Mouse (Mus musculus): ENCODE data around the gene Rdm1. TPM values are rescaled to one million over a fixed set of nuclear protein-coding genes. Genes with fewer than 3 reads are reported as not detected.
A peak's percentile ranks its signal among the peaks of the same experiment; 100 is the strongest.

Gene Rdm1
- polyA plus RNA-seq, 1 experiment from 2014 or later: 30.8 TPM

GRCm38 (mm10) chr11:101658751-101659558 lies 32.0 kb downstream of the Rdm1 start:
- no peak overlapping the region for H3K4me2 ChIP-seq (ENCODE audit: low read length)
- ATAC-seq (replicated peaks; ENCODE audit: low FRiP score, low TSS enrichment, low read depth) (peak; percentile 10; the same call in 1 of the 2 replicates), DNase-seq (ENCODE audit: low spot score) (peak; percentile 87)
- WGBS: 38% methylated on average over 10 of the region's 10 CpGs
- H3K36me3 ChIP-seq (ENCODE audit: control insufficient read depth, insufficient read depth, low read length): no peaks in the 10 kb centered on the region
- H3K4me1 ChIP-seq (replicated peaks; ENCODE audit: control insufficient read depth, insufficient read depth, low read length): no peaks in the 10 kb centered on the region
- no peak overlapping the region for H3K9ac ChIP-seq (ENCODE audit: low read length)
- peak overlapping the region; percentile 78 for H3K27ac ChIP-seq (ENCODE audit: low read depth)
- H3K4me3 ChIP-seq (ENCODE audit: low read depth, low read length): no peak overlapping the region
- no peaks in the 10 kb centered on the region for H3K9me3 ChIP-seq (ENCODE audit: control insufficient read depth, low read length)
- no peaks in the 10 kb centered on the region for H3K27me3 ChIP-seq (replicated peaks; ENCODE audit: control insufficient read depth, insufficient read depth, low read length)

- Histone ChIP-seq H3K27me3 (replicated peaks; ENCODE audit: control insufficient read depth, insufficient read depth, low read length) (no peaks in the 10 kb centered on the region), H3K4me3 (ENCODE audit: low read depth, low read length) (no peak overlapping the region), H3K9me3 (ENCODE audit: control insufficient read depth, low read length) (no peaks in the 10 kb centered on the region), H3K4me1 (replicated peaks; ENCODE audit: control insufficient read depth, insufficient read depth, low read length) (no peaks in the 10 kb centered on the region), H3K36me3 (ENCODE audit: control insufficient read depth, insufficient read depth, low read length) (no peaks in the 10 kb centered on the region), H3K4me2 (ENCODE audit: low read length) (no peak overlapping the region), H3K27ac (ENCODE audit: low read depth) (no peak overlapping the region), H3K9ac (ENCODE audit: low read length) (no peak overlapping the region)
- DNase-seq (ENCODE audit: low spot score) (no peak), ATAC-seq (replicated peaks; ENCODE audit: low FRiP score, low TSS enrichment, low read depth) (no peak)
- 61% methylated on average over 7 of the region's 7 CpGs for WGBS
Measured at GRCm38 (mm10) chr11:101661191-101661590, 34.2 kb downstream of the Rdm1 start.

- Histone ChIP-seq H3K9ac (ENCODE audit: low read length) (no peak overlapping the region), H3K4me2 (ENCODE audit: low read length) (no peak overlapping the region), H3K27me3 (replicated peaks; ENCODE audit: control insufficient read depth, insufficient read depth, low read length) (no peaks in the 10 kb centered on the region), H3K4me3 (ENCODE audit: low read depth, low read length) (no peak overlapping the region), H3K27ac (ENCODE audit: low read depth) (no peak overlapping the region), H3K4me1 (replicated peaks; ENCODE audit: control insufficient read depth, insufficient read depth, low read length) (no peaks in the 10 kb centered on the region), H3K36me3 (ENCODE audit: control insufficient read depth, insufficient read depth, low read length) (no peaks in the 10 kb centered on the region), H3K9me3 (ENCODE audit: control insufficient read depth, low read length) (no peaks in the 10 kb centered on the region)
- ATAC-seq (replicated peaks; ENCODE audit: low FRiP score, low TSS enrichment, low read depth) (no peak), DNase-seq (ENCODE audit: low spot score) (no peak)
- WGBS: 48% methylated on average over 5 of the region's 5 CpGs
Measured at GRCm38 (mm10) chr11:101661786-101662185, 34.8 kb downstream of the Rdm1 start.

- Histone ChIP-seq H3K4me3 (ENCODE audit: low read depth, low read length) (no peak overlapping the region), H3K27me3 (replicated peaks; ENCODE audit: control insufficient read depth, insufficient read depth, low read length) (no peaks in the 10 kb centered on the region), H3K9ac (ENCODE audit: low read length) (no peak overlapping the region), H3K27ac (ENCODE audit: low read depth) (no peak overlapping the region), H3K4me1 (replicated peaks; ENCODE audit: control insufficient read depth, insufficient read depth, low read length) (peaks cover 6% of the 10 kb centered on the region; the same call in 1 of the 2 replicates), H3K36me3 (ENCODE audit: control insufficient read depth, insufficient read depth, low read length) (no peaks in the 10 kb centered on the region), H3K4me2 (ENCODE audit: low read length) (no peak overlapping the region), H3K9me3 (ENCODE audit: control insufficient read depth, low read length) (no peaks in the 10 kb centered on the region)
- ATAC-seq (replicated peaks; ENCODE audit: low FRiP score, low TSS enrichment, low read depth) (no peak), DNase-seq (ENCODE audit: low spot score) (no peak)
- 46% methylated on average over 11 of the region's 11 CpGs for WGBS
Measured at GRCm38 (mm10) chr11:101663229-101664027, 36.4 kb downstream of the Rdm1 start.

- Histone ChIP-seq H3K4me1 (replicated peaks; ENCODE audit: control insufficient read depth, insufficient read depth, low read length) (peaks cover 8% of the 10 kb centered on the region; the same call in 1 of the 2 replicates), H3K4me3 (ENCODE audit: low read depth, low read length) (peak within 1 kb of the TSS; percentile 45), H3K4me2 (ENCODE audit: low read length) (peak within 1 kb of the TSS; percentile 59), H3K9me3 (ENCODE audit: control insufficient read depth, low read length) (no peaks in the 10 kb centered on the region), H3K27ac (ENCODE audit: low read depth) (peak within 1 kb of the TSS; percentile 59), H3K36me3 (ENCODE audit: control insufficient read depth, insufficient read depth, low read length) (no peaks in the 10 kb centered on the region), H3K9ac (ENCODE audit: low read length) (peak within 1 kb of the TSS; percentile 39), H3K27me3 (replicated peaks; ENCODE audit: control insufficient read depth, insufficient read depth, low read length) (no peaks in the 10 kb centered on the region)
- 8% methylated on average over 34 of the region's 34 CpGs for WGBS
- peak; percentile 88 for ATAC-seq (replicated peaks; ENCODE audit: low FRiP score, low TSS enrichment, low read depth)
- peak; percentile 97 for DNase-seq (ENCODE audit: low spot score)
Measured at GRCm38 (mm10) chr11:101664825-101665635, 38.0 kb downstream of the Rdm1 start, which contains the start of gene Arl4d. Arl4d (plus strand) TSS chr11:101665541.

GRCm38 (mm10) chr11:101665636-101665992 lies 38.6 kb downstream of the Rdm1 start:
- ATAC-seq (replicated peaks; ENCODE audit: low FRiP score, low TSS enrichment, low read depth): no peak
- H3K27ac ChIP-seq (ENCODE audit: low read depth): peak overlapping the region; percentile 24; the same call in 1 of the 2 replicates
- under 1% methylated on average over 24 of the region's 24 CpGs for WGBS

GRCm38 (mm10) chr11:101666626-101667345 lies 39.8 kb downstream of the Rdm1 start:
- Histone ChIP-seq H3K9ac (ENCODE audit: low read length) (0 out of 2 replicates have a peak overlapping the region, but pooled peaks have one; percentile 20), H3K4me1 (replicated peaks; ENCODE audit: control insufficient read depth, insufficient read depth, low read length) (peaks cover 8% of the 10 kb centered on the region; the same call in 1 of the 2 replicates), H3K4me2 (ENCODE audit: low read length) (peak overlapping the region; percentile 59), H3K27ac (ENCODE audit: low read depth) (no peak overlapping the region), H3K9me3 (ENCODE audit: control insufficient read depth, low read length) (no peaks in the 10 kb centered on the region), H3K27me3 (replicated peaks; ENCODE audit: control insufficient read depth, insufficient read depth, low read length) (no peaks in the 10 kb centered on the region), H3K4me3 (ENCODE audit: low read depth, low read length) (peak overlapping the region; percentile 45; the same call in 1 of the 2 replicates), H3K36me3 (ENCODE audit: control insufficient read depth, insufficient read depth, low read length) (no peaks in the 10 kb centered on the region)
- DNase-seq (ENCODE audit: low spot score): no peak
- ATAC-seq (replicated peaks; ENCODE audit: low FRiP score, low TSS enrichment, low read depth): no peak
- 60% methylated on average over 28 of the region's 28 CpGs for WGBS

More at GRCm38 (mm10) chr11:101665636-101665992, 38.6 kb downstream of the Rdm1 start:
- Histone ChIP-seq H3K4me3 (ENCODE audit: low read depth, low read length) (peak overlapping the region; percentile 45), H3K4me1 (replicated peaks; ENCODE audit: control insufficient read depth, insufficient read depth, low read length) (peaks cover 8% of the 10 kb centered on the region; the same call in 1 of the 2 replicates), H3K36me3 (ENCODE audit: control insufficient read depth, insufficient read depth, low read length) (no peaks in the 10 kb centered on the region), H3K27me3 (replicated peaks; ENCODE audit: control insufficient read depth, insufficient read depth, low read length) (no peaks in the 10 kb centered on the region), H3K9me3 (ENCODE audit: control insufficient read depth, low read length) (no peaks in the 10 kb centered on the region), H3K9ac (ENCODE audit: low read length) (peak overlapping the region; percentile 39), H3K4me2 (ENCODE audit: low read length) (peak overlapping the region; percentile 59)
- no peak for DNase-seq (ENCODE audit: low spot score)
